Mouse (Mus musculus) kidney, adult 2 months (tissue): ENCODE data around the gene Ntrk1.

Experiments used
- CTCF ChIP-seq: fragments of 200-500 bp; conservative IDR thresholded peaks from 2 replicates; pipeline ENCODE4 v1.5.1; 2011; ENCODE audit warnings: low read depth, mild to moderate bottlenecking, control low read depth, low read length, moderate library complexity, mixed read lengths; ENCODE audit not compliant: insufficient read depth, insufficient read length
- POLR2A ChIP-seq: fragments of 200-500 bp; IDR thresholded peaks from one replicate; pipeline ENCODE4 v1.6.1; 2011; ENCODE audit warnings: low read depth, low read length, control low read depth

DNA sequence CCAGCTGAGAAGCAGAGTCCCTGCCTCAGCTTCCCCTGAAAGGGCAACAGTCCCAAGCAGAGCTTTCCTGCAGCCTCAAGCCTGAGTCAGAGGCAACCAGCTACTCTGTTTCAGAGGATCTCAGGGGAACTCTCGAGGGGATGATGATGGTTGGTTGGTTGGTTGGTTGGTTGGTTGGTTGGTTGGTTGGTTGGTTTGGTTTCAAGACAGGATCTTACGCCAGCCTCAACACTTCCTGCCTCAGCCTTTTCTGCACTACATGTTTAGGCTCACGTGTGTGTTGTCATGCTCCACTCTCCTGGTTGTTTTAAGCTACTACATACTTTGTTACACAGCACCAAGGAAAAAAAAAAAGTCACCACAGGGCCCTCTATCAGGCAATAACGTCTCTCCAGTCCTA, 51.0 kb downstream of the Ntrk1 start:
- TF ChIP-seq CTCF (no peak), POLR2A (no peak)
